Mouse (Mus musculus) hindbrain, embryonic 12.5 days (tissue): ENCODE results near the gene Glod4. TPM values are rescaled to one million over a fixed set of nuclear protein-coding genes. Genes with fewer than 3 reads are reported as not detected.
A peak's percentile ranks its signal among the peaks of the same experiment; 100 is the strongest.
"Not testable (repeated sequence)": the region's sequence is repeated elsewhere in the genome, so short reads cannot be mapped to it uniquely, and the experiment has no call there.

ENCODE experiments used
- ATAC-seq: fragments of 200-750 bp; cut with Nextera tagmentation; 2 replicates; pipeline ENCODE4 v1.8.0; 2017; ENCODE audit warnings: moderate TSS enrichment; ENCODE audit not compliant: low FRiP score
- H3K27ac ChIP-seq: fragments of 300-500 bp; sonication (generic); 2 replicates; pipeline ENCODE4 v1.5.1; 2016; ENCODE audit warnings: mild to moderate bottlenecking
- H3K27me3 ChIP-seq: fragments of 300-500 bp; sonication (generic); 2 replicates; pipeline ENCODE4 v1.6.1; 2016; ENCODE audit warnings: mild to moderate bottlenecking
- H3K36me3 ChIP-seq: fragments of 300-500 bp; sonication (generic); 2 replicates; pipeline ENCODE4 v1.6.1; 2016; ENCODE audit warnings: mild to moderate bottlenecking
- H3K4me1 ChIP-seq: fragments of 300-500 bp; sonication (generic); 2 replicates; pipeline ENCODE4 v1.6.1; 2016
- H3K4me2 ChIP-seq: fragments of 300-500 bp; sonication (generic); replicated peaks from 2 replicates; pipeline ENCODE4 v1.6.1; 2016; ENCODE audit warnings: mild to moderate bottlenecking
- H3K4me3 ChIP-seq: fragments of 300-500 bp; sonication (generic); 2 replicates; pipeline ENCODE4 v1.5.1; 2016; ENCODE audit warnings: mild to moderate bottlenecking
- H3K9ac ChIP-seq: fragments of 300-500 bp; sonication (generic); 2 replicates; pipeline ENCODE4 v1.6.1; 2016; ENCODE audit warnings: mild to moderate bottlenecking, moderate library complexity
- H3K9me3 ChIP-seq: fragments of 300-500 bp; sonication (generic); replicated peaks from 2 replicates; pipeline ENCODE4 v1.6.1; 2016; ENCODE audit warnings: mild to moderate bottlenecking
- WGBS: fragments of 180-500 bp; shearing (Covaris S2); methylation state at CpG from one replicate; pipeline ENCODE4 v1.1.7; 2016; 5-methylcytosine and 5-hydroxymethylcytosine counted together
- polyA plus RNA-seq: library from polyadenylated mRNA; unstranded; fragments of >200 nt; fragmentation: Nextera tagmentation; extraction: Ambion mirVana; gene quantifications from 2 replicates; pipeline ENCODE4 v1.2.1, GENCODE M21; 2016

Glod4 gene
- polyA plus RNA-seq, 1 experiment from 2014 or later = 109 TPM

DNA sequence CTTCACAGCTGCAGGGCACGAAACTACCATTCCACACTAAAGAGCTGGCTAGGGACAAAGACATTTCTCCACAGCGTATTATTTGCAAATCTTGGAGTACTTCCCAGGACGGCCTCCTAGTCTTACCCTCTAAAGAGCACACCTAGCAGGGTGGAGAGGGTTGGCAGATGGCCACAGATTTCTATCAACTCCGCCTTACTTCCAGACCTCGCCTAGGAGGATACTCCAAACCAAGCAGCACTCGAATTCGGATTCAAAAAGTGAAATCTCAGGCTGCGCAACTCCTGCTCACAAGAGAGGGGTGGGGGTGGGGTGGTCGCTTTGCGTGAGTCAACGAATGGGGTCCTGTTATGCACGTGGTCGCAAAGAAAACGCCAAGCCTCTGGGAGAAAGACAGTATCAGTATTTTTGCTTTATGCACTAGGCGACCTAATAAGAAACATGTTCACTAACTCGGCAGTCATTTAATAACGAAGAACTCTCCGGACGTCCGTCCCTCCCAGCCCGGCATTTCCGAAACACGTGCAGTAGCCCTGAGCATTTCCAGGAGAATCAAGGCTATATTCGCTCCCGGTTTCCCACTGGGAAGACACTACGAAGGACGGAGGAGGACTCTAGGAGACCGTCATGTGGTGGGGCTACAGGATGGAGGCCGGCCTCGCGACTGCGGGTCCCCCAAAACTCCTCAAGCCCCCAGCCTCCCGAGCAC, 26.7 kb downstream of the Glod4 start:
- WGBS = 3% methylated on average over 33 of the region's 33 CpGs
- Histone ChIP-seq H3K4me1 (peaks cover 8% of the 10 kb centered on the region; the same call in 1 of the 2 replicates), H3K4me2 (peak overlapping the region; percentile 58), H3K9ac (peak overlapping the region; percentile 84), H3K36me3 (peaks cover 44% of the 10 kb centered on the region), H3K4me3 (peak overlapping the region; percentile 73), H3K9me3 (no peaks in the 10 kb centered on the region), H3K27ac (peak overlapping the region; percentile 89), H3K27me3 (no peaks in the 10 kb centered on the region)
- peak; percentile 87; the same call in 1 of the 2 replicates for ATAC-seq

DNA sequence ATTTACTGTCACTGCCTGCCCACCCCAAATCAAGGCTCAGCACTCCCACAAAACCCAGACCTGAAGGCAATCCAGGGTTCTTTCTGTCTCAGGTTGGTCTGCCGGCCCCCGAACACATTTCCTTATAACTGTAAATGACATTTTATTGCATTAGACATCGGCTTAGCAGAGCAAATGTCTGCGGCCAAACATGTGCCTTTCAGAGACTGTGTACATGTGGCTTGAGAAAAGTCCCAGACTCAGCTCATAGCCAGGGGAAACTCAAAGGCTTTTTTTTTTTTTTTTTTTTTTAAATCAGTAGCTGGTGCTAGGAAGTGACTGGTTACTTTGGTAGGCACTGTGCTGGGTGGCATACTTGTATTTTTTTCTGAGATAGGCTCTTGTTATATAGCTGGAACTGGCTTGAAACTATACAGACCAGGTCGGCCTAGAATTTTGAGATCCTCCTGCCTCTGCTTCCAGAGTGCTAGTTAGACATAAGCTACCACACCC, 27.4 kb downstream of the Glod4 start:
- Histone ChIP-seq H3K4me1 (peaks cover 8% of the 10 kb centered on the region; the same call in 1 of the 2 replicates), H3K9ac (no peak overlapping the region), H3K4me2 (peak overlapping the region; percentile 58), H3K9me3 (no peaks in the 10 kb centered on the region), H3K36me3 (peaks cover 43% of the 10 kb centered on the region), H3K27me3 (no peaks in the 10 kb centered on the region), H3K4me3 (no peak overlapping the region), H3K27ac (no peak overlapping the region)
- no peak for ATAC-seq
- 99% methylated on average over 5 of the region's 5 CpGs for WGBS

DNA sequence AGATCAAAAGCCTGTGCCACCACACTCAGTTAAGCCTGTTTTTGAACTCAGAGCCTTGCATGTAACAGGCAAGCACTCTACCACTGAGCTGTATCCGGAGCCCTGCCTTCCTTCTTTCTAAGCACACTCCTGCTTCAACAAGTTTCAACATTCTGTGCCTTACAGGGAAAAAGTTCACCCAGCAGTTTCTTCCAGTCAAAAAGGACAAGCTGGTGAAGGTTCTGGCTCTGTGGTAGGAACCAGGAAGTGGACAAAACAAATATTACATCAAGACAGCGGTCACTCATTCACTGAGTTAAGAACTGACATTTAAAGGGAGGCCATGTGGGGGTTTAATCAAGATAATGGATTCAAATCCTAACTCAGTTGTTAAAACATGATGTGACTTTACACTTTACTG, 28.5 kb downstream of the Glod4 start:
- ATAC-seq = no peak
- 94% methylated on average over 2 of the region's 2 CpGs for WGBS
- H3K36me3 ChIP-seq = peaks cover 44% of the 10 kb centered on the region

DNA sequence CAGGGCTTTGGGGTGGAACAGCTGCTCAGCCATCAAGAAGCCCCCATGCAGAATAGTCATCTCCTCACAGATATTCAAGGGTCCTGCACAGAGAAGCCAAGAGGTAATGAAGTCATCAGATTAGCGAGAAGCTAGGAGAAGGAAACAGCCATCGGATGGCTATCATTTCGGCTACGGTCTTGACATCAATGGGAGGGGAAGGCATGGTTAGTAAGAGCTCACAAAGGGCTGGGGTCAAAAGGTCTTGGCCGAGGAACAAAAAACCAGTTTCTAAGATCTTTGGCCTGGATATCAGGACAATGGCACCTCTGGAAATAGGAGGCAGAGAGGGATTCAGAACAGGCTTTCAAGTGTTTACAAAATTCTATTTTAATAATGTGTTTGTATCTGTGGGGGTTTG, 29.7 kb downstream of the Glod4 start:
- Histone ChIP-seq H3K4me1 (peaks cover 8% of the 10 kb centered on the region; the same call in 1 of the 2 replicates), H3K4me3 (no peak overlapping the region), H3K9me3 (no peaks in the 10 kb centered on the region), H3K36me3 (peaks cover 45% of the 10 kb centered on the region), H3K9ac (no peak overlapping the region), H3K27ac (no peak overlapping the region), H3K27me3 (no peaks in the 10 kb centered on the region), H3K4me2 (no peak overlapping the region)
- WGBS = 26% methylated on average over 5 of the region's 5 CpGs
- no peak for ATAC-seq

More for the DNA sequence above, 28.5 kb downstream of the Glod4 start:
- Histone ChIP-seq H3K9ac (no peak overlapping the region), H3K4me2 (no peak overlapping the region), H3K4me1 (peaks cover 8% of the 10 kb centered on the region; the same call in 1 of the 2 replicates), H3K27ac (no peak overlapping the region), H3K27me3 (no peaks in the 10 kb centered on the region), H3K9me3 (no peaks in the 10 kb centered on the region), H3K4me3 (no peak overlapping the region)

DNA sequence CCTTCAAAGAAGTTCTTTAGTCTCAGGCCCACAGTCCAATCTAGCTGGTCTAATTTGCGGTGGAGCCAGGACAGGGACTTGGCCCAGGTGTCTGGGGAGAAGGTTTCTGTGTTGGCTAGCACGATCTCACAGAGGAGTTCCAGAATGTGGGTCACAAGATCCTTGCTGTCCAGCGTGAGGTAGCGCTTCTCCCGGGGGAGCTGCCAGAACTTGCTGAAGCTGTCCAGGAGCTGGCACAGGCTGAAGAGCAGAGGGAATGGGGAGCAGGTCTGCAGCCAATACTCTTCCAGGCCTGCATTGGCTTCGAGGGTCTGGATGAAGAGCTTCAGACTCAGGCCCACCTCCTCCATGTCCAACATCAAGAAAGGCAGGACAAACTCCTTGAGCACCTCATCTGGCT, 31.9 kb downstream of the Glod4 start:
- H3K4me3 ChIP-seq, H3K9me3 ChIP-seq, H3K4me1 ChIP-seq, H3K27me3 ChIP-seq, H3K4me2 ChIP-seq, H3K27ac ChIP-seq, ATAC-seq, H3K9ac ChIP-seq: not testable (repeated sequence)
- 95% methylated on average over 5 of the region's 6 CpGs for WGBS
- H3K36me3 ChIP-seq = peaks cover 66% of the 10 kb centered on the region

DNA sequence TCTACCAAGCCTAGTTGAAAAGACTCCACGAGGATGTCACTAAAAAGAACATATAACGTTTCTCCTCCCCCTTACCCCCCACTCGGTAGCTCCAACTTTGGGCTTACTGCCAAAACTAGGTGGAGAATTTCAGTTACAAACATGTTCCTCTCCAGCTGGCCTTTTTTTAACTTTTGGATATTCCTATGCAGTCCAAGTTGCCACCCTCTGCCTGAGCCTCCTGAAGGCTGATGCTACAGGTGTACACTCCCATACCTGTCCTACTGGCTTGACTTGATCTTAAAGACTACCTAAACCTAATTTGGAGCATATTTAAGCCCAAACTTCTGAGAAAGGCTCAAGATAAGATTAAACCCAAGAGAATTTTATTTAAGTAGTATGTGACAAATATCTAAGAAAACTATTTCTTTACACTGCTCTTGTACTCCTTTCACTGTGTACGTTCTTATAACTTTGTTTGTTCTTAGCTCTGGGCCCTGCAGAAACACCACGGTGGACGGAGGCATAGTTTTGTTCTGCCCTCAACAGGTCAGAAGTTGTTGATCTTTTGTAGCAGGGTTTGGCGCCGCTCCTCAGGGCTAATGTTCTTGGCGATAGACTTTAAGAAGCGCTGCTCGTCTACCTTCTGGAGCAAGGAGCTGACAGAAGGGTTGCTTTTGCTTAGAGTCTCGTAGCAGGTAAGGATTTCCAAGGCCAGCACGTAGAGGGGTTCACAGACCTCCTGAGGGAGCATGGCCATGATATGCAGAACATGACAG, 33.1 kb downstream of the Glod4 start:
- Histone ChIP-seq H3K27ac (no peak overlapping the region), H3K9me3 (no peaks in the 10 kb centered on the region), H3K4me2 (no peak overlapping the region), H3K36me3 (peaks cover 77% of the 10 kb centered on the region), H3K9ac (no peak overlapping the region), H3K27me3 (no peaks in the 10 kb centered on the region), H3K4me1 (no peaks in the 10 kb centered on the region), H3K4me3 (no peak overlapping the region)
- ATAC-seq = no peak
- WGBS = 91% methylated on average over 13 of the region's 13 CpGs

- H3K4me2 ChIP-seq = no peak overlapping the region
- H3K27ac ChIP-seq = no peak overlapping the region
- H3K9me3 ChIP-seq = no peaks in the 10 kb centered on the region
- H3K9ac ChIP-seq = no peak overlapping the region
- WGBS = 92% methylated on average over 5 of the region's 5 CpGs
- no peak for ATAC-seq
- peaks cover 9% of the 10 kb centered on the region for H3K4me1 ChIP-seq
- no peaks in the 10 kb centered on the region for H3K27me3 ChIP-seq
- peaks cover 63% of the 10 kb centered on the region for H3K36me3 ChIP-seq
- H3K4me3 ChIP-seq = no peak overlapping the region
These were observed 36.7 kb downstream of the Glod4 start for GRCm38 (mm10) chr11:76206793-76207192.

GRCm38 (mm10) chr11:76201761-76202674, 41.5 kb downstream of the Glod4 start:
- Histone ChIP-seq H3K4me2 (peak overlapping the region; percentile 84), H3K4me1 (peaks cover 13% of the 10 kb centered on the region), H3K36me3 (peaks cover 24% of the 10 kb centered on the region), H3K27me3 (no peaks in the 10 kb centered on the region), H3K9me3 (no peaks in the 10 kb centered on the region), H3K27ac (peak overlapping the region; percentile 89), H3K4me3 (peak overlapping the region; percentile 92), H3K9ac (peak overlapping the region; percentile 95)
- 1% methylated on average over 66 of the region's 90 CpGs for WGBS
- peak; percentile 97 for ATAC-seq

DNA sequence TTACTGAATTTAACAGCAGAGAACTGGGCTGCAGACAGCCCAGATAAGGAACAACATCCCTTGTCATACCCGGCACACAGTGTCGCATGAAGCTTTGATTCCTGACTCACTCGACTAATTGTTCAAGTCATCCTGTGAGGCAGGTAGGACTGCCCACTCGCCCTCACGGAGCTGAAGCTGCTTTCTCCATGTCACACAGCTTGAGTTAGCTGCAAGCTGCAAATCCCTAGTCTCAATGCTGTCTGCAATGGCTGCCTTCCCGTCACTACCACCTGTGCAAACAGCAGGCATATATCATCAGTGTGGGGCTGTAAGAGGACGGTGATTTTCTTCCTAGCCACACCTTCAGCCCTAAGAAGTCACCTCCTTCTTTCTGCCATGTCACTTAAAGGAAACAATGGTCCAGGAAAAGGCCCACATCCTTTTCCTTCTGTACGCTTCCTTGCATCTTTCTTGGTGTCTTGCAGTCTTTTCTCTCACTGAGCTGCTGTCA, 46.5 kb downstream of the Glod4 start:
- H3K9me3 ChIP-seq = no peaks in the 10 kb centered on the region
- H3K27me3 ChIP-seq = no peaks in the 10 kb centered on the region
- H3K4me2 ChIP-seq = no peak overlapping the region
- H3K9ac ChIP-seq = no peak overlapping the region
- 59% methylated on average over 8 of the region's 8 CpGs for WGBS
- H3K36me3 ChIP-seq = no peaks in the 10 kb centered on the region
- H3K4me1 ChIP-seq = peaks cover 4% of the 10 kb centered on the region; the same call in 1 of the 2 replicates
- ATAC-seq = no peak
- no peak overlapping the region for H3K4me3 ChIP-seq
- no peak overlapping the region for H3K27ac ChIP-seq

DNA sequence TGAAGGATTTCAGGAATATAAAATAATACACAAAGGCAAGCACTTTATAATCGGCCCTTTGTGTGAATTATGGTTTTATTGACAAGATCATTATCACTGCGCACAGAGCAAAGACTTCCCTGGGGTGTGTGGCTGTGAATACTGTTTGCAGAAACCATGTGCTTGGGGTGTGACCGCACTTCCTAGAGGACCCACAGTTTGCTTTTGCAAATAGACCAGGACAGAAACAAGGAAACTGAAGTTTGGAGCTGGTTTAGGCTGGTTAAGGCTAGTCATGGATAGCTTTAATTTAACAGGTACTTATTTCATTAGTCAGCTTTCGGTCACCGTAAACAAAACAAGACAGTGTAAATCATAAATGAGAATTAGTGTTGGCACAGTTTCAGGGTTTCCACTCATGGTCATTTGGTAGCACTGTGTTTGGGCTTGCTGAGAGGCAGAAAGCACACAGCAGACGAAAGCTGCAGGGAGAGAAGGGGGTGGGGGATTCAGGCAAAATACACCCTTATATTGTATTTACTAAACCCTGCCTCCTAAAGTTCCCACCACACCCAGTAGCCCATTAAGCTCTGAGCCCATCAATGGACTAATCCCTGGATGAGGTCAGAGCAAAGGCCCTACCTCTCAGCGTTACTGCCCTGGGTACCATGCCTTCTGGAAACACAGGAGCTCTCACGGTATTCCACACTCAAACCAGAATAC, 47.1 kb downstream of the Glod4 start:
- H3K9me3 ChIP-seq = no peaks in the 10 kb centered on the region
- no peak overlapping the region for H3K4me2 ChIP-seq
- H3K4me1 ChIP-seq = peaks cover under 1% of the 10 kb centered on the region; the same call in 1 of the 2 replicates
- no peak overlapping the region for H3K9ac ChIP-seq
- no peaks in the 10 kb centered on the region for H3K27me3 ChIP-seq
- no peaks in the 10 kb centered on the region for H3K36me3 ChIP-seq
- no peak overlapping the region for H3K27ac ChIP-seq
- H3K4me3 ChIP-seq = no peak overlapping the region
- no peak for ATAC-seq
- 65% methylated on average over 8 of the region's 8 CpGs for WGBS

GRCm38 (mm10) chr11:76186908-76187307, 56.6 kb downstream of the Glod4 start:
- Histone ChIP-seq H3K4me3 (no peak overlapping the region), H3K36me3 (no peaks in the 10 kb centered on the region), H3K27me3 (peaks cover 2% of the 10 kb centered on the region; the same call in 1 of the 2 replicates), H3K4me2 (no peak overlapping the region), H3K9me3 (no peaks in the 10 kb centered on the region), H3K9ac (no peak overlapping the region), H3K27ac (no peak overlapping the region), H3K4me1 (no peaks in the 10 kb centered on the region)
- no peak for ATAC-seq
- WGBS = 88% methylated on average over 6 of the region's 6 CpGs
